Mouse (Mus musculus) MEL (cell line): ENCODE measurements around the gene Mms19. TPM values are rescaled to one million over a fixed set of nuclear protein-coding genes. Genes with fewer than 3 reads are reported as not detected.

Experiments
- DNase-seq: peaks from one replicate; pipeline ENCODE4 v3.0.0; 2011; ENCODE audit warnings: low read depth, low spot score
- H3K27ac ChIP-seq: 2 replicates; pipeline ENCODE4 v1.5.1; 2012; ENCODE audit warnings: low read depth, mild to moderate bottlenecking, control low read depth, low read length, moderate library complexity; ENCODE audit not compliant: control insufficient read depth
- H3K27me3 ChIP-seq, 2 experiments: fragments of 150-350 bp in 1 of 2; sonication (generic) in 1 of 2; 2 replicates each; pipeline ENCODE4 v1.6.1; 2012; ENCODE audit warnings: low read length in 2 of 2, mild to moderate bottlenecking in 2 of 2, improper control_type of control experiment in 1 of 2, moderate library complexity in 1 of 2; ENCODE audit not compliant: insufficient read depth in 2 of 2, control insufficient read depth in 1 of 2
- H3K36me3 ChIP-seq, 2 experiments: 2 replicates each; pipeline ENCODE4 v1.6.1; 2012 to 2014; ENCODE audit warnings: low read length in 2 of 2, improper control_type of control experiment in 1 of 2, inconsistent platforms in 1 of 2, mild to moderate bottlenecking in 1 of 2; ENCODE audit not compliant: insufficient read depth in 2 of 2, control insufficient read depth in 1 of 2
- H3K4me1 ChIP-seq, 2 experiments: fragments of 150-350 bp in 1 of 2; sonication (generic) in 1 of 2; 2 replicates each; pipeline ENCODE4 v1.6.1; 2012; ENCODE audit warnings: low read length in 2 of 2, improper control_type of control experiment in 1 of 2, mild to moderate bottlenecking in 1 of 2; ENCODE audit not compliant: insufficient read depth in 2 of 2, control insufficient read depth in 1 of 2
- H3K4me3 ChIP-seq, 2 experiments: fragments of 150-350 bp in 1 of 2; sonication (generic) in 1 of 2; 2 replicates each; pipeline ENCODE4 v1.5.1; 2012; ENCODE audit warnings: low read depth in 2 of 2, low read length in 2 of 2, mild to moderate bottlenecking in 2 of 2, moderate library complexity in 2 of 2, control low read depth in 1 of 2, improper control_type of control experiment in 1 of 2; ENCODE audit not compliant: control insufficient read depth in 1 of 2, insufficient read depth in 1 of 2
- H3K79me2 ChIP-seq: 2 replicates; pipeline ENCODE4 v1.6.1; 2012; ENCODE audit warnings: mild to moderate bottlenecking, low read length, moderate library complexity; ENCODE audit not compliant: control insufficient read depth, poor library complexity, insufficient read depth
- H3K9ac ChIP-seq: 2 replicates; pipeline ENCODE4 v1.6.1; 2012; ENCODE audit warnings: low read depth, mild to moderate bottlenecking, control low read depth, low read length, moderate library complexity; ENCODE audit not compliant: control insufficient read depth, poor library complexity, severe bottlenecking
- H3K9me3 ChIP-seq: fragments of 150-350 bp; sonication (generic); replicated peaks from 2 replicates; pipeline ENCODE4 v1.6.1; 2012; ENCODE audit warnings: mild to moderate bottlenecking, low read length, improper control_type of control experiment, moderate library complexity; ENCODE audit not compliant: insufficient read depth
- BHLHE40 ChIP-seq: IDR thresholded peaks from 2 replicates; pipeline ENCODE4 v1.6.1; 2012; ENCODE audit warnings: low read depth, mild to moderate bottlenecking, inconsistent platforms, low read length, improper control_type of control experiment, borderline replicate concordance
- CHD1 ChIP-seq: IDR thresholded peaks from 2 replicates; pipeline ENCODE4 v1.6.1; 2012; ENCODE audit warnings: low read depth, mild to moderate bottlenecking, inconsistent platforms, low read length, improper control_type of control experiment
- CHD2 ChIP-seq: IDR thresholded peaks from 2 replicates; pipeline ENCODE4 v1.6.1; 2011; ENCODE audit warnings: low read length, improper control_type of control experiment
- E2F4 ChIP-seq: IDR thresholded peaks from 2 replicates; pipeline ENCODE4 v1.6.1; 2011; ENCODE audit warnings: low read depth, low read length, improper control_type of control experiment, borderline replicate concordance
- EP300 ChIP-seq, 2 experiments: IDR thresholded peaks; 2 replicates each; pipeline ENCODE4 v1.6.1; 2011; ENCODE audit warnings: improper control_type of control experiment in 2 of 2, low read length in 2 of 2, low read depth in 1 of 2, mild to moderate bottlenecking in 1 of 2
- GABPA ChIP-seq: IDR thresholded peaks from 2 replicates; pipeline ENCODE4 v1.6.1; 2012; ENCODE audit warnings: low read depth, mild to moderate bottlenecking, inconsistent platforms, low read length, improper control_type of control experiment, moderate library complexity
- JUND ChIP-seq: IDR thresholded peaks from 2 replicates; pipeline ENCODE4 v1.6.1; 2011; ENCODE audit warnings: low read depth, mild to moderate bottlenecking, improper control_type of control experiment, low read length
- KAT2A ChIP-seq: conservative IDR thresholded peaks from 2 replicates; pipeline ENCODE4 v1.6.1; 2012; ENCODE audit warnings: low read depth, low read length, improper control_type of control experiment, inconsistent platforms
- MAFK ChIP-seq: IDR thresholded peaks from 2 replicates; pipeline ENCODE4 v1.6.1; 2011; ENCODE audit warnings: low read depth, mild to moderate bottlenecking, low read length, improper control_type of control experiment, borderline replicate concordance
- MAX ChIP-seq: IDR thresholded peaks from 2 replicates; pipeline ENCODE4 v1.6.1; 2011; ENCODE audit warnings: low read length, improper control_type of control experiment
- MAZ ChIP-seq: IDR thresholded peaks from 2 replicates; pipeline ENCODE4 v1.6.1; 2012; ENCODE audit warnings: low read depth, mild to moderate bottlenecking, inconsistent platforms, low read length, improper control_type of control experiment
- MEF2A ChIP-seq: IDR thresholded peaks from 2 replicates; pipeline ENCODE4 v1.6.1; 2014; ENCODE audit warnings: low read depth, mild to moderate bottlenecking, inconsistent platforms, low read length, improper control_type of control experiment; ENCODE audit not compliant: poor library complexity, insufficient replicate concordance, severe bottlenecking; ENCODE audit errors: extremely low read depth
- MXI1 ChIP-seq: IDR thresholded peaks from 2 replicates; pipeline ENCODE4 v1.6.1; 2011; ENCODE audit warnings: mild to moderate bottlenecking, low read depth, low read length, improper control_type of control experiment
- NELFE ChIP-seq: IDR thresholded peaks from 2 replicates; pipeline ENCODE4 v1.6.1; 2011; ENCODE audit warnings: low read depth, low read length, improper control_type of control experiment
- POLR2A ChIP-seq, 2 experiments: IDR thresholded peaks; 2 replicates each; pipeline ENCODE4 v1.6.1; 2011 to 2012; ENCODE audit warnings: low read length in 2 of 2, mild to moderate bottlenecking in 2 of 2, control low read depth in 1 of 2, improper control_type of control experiment in 1 of 2, low read depth in 1 of 2, moderate library complexity in 1 of 2; ENCODE audit not compliant: control insufficient read depth in 1 of 2, insufficient read depth in 1 of 2, poor library complexity in 1 of 2
- POLR2AphosphoS2 ChIP-seq: IDR thresholded peaks from 2 replicates; pipeline ENCODE4 v1.6.1; 2011; ENCODE audit warnings: low read length, improper control_type of control experiment
- RAD21 ChIP-seq: IDR thresholded peaks from 2 replicates; pipeline ENCODE4 v1.6.1; 2011; ENCODE audit warnings: mild to moderate bottlenecking, low read depth, low read length, improper control_type of control experiment
- RCOR1 ChIP-seq: IDR thresholded peaks from 2 replicates; pipeline ENCODE4 v1.6.1; 2012; ENCODE audit warnings: low read depth, mild to moderate bottlenecking, inconsistent platforms, low read length, improper control_type of control experiment
- SIN3A ChIP-seq: IDR thresholded peaks from 2 replicates; pipeline ENCODE4 v1.6.1; 2012; ENCODE audit warnings: low read length, improper control_type of control experiment, inconsistent platforms
- SMC3 ChIP-seq: IDR thresholded peaks from 2 replicates; pipeline ENCODE4 v1.6.1; 2011; ENCODE audit warnings: low read depth, low read length, improper control_type of control experiment
- TAL1 ChIP-seq: IDR thresholded peaks from 2 replicates; pipeline ENCODE4 v1.6.1; 2012; ENCODE audit warnings: mild to moderate bottlenecking, inconsistent platforms, low read length, moderate library complexity, mixed read lengths
- ZC3H11A ChIP-seq: IDR thresholded peaks from 2 replicates; pipeline ENCODE4 v1.6.1; 2012; ENCODE audit warnings: low read depth, mild to moderate bottlenecking, inconsistent platforms, low read length, improper control_type of control experiment
- polyA plus RNA-seq, 2 experiments: library from polyadenylated mRNA; stranded (reverse) in 1 of 2; unstranded in 1 of 2; fragments of >175 nt in 1 of 2; fragments of >200 nt in 1 of 2; gene quantifications; 2 replicates each; pipeline versions ENCODE4 v1.2.1 to v1.2.4; 2012; ENCODE audit warnings: low replicate concordance in 2 of 2, low read depth in 1 of 2; ENCODE audit not compliant: insufficient read length in 2 of 2, insufficient read depth in 1 of 2, missing spikeins in 1 of 2
- total RNA-seq: library from RNA; depleted of rRNA; stranded (reverse); fragments of 300-350 nt; gene quantifications from 2 replicates; pipeline ENCODE4 v1.2.3, GENCODE M21; 2012

Gene Mms19
- total and polyA plus RNA-seq, 3 experiments: 25.6 to 88.6 TPM; not detected in 1

DNA sequence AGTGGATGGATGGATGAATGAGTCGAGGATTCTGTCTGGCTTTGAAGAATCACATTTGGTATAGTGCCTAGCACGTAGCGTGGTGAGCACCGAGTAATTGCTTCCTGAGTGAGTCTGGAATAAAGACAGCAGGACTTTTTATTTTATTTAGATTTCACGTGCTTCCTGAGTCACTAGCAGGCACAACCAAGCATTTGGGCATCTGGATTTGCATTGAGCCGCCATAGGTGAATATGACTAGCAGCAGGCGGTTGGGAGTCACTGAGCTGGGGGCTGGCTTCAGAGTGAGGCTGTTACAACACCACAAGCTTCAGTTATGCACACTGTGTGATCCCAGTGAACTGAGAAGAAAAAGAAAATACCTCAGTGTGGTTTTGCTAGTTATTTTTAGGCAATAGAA lies 28.1 kb upstream of the Mms19 start:
- Histone ChIP-seq H3K4me3 (no peak overlapping the region), H3K79me2 (no peaks in the 10 kb centered on the region), H3K9ac (no peak overlapping the region), H3K9me3 (no peaks in the 10 kb centered on the region), H3K4me1 (peaks cover 2 to 13% of the 10 kb centered on the region in 2 experiments), H3K27me3 (no peaks in the 10 kb centered on the region), H3K27ac (no peak overlapping the region), H3K36me3 (peaks cover 0 to 8% of the 10 kb centered on the region in 2 experiments; a peak in 2 of 4 replicates)
- no peak for DNase-seq
- no peak for TF ChIP-seq GABPA
- TF ChIP-seq MEF2A: no peak
- TF ChIP-seq BHLHE40: no peak
- no peak for TF ChIP-seq CHD1
- TF ChIP-seq EP300 (IDR thresholded peaks at IDR 0.05; ENCODE audit: low read depth in 1 of 2, low read length in 2 of 2): no peak
- TF ChIP-seq SIN3A: no peak
- TF ChIP-seq JUND: no peak
- TF ChIP-seq POLR2A (IDR thresholded peaks at IDR 0.05; ENCODE audit: control insufficient read depth in 1 of 2, insufficient read depth in 1 of 2, low read depth in 1 of 2, low read length in 2 of 2, poor library complexity in 1 of 2): no peak
- TF ChIP-seq MAZ: no peak
- no peak for TF ChIP-seq ZC3H11A
- TF ChIP-seq MAFK: no peak
- TF ChIP-seq CHD2: no peak
- TF ChIP-seq KAT2A: no peak
- no peak for TF ChIP-seq RAD21
- no peak for TF ChIP-seq SMC3
- no peak for TF ChIP-seq MXI1

DNA sequence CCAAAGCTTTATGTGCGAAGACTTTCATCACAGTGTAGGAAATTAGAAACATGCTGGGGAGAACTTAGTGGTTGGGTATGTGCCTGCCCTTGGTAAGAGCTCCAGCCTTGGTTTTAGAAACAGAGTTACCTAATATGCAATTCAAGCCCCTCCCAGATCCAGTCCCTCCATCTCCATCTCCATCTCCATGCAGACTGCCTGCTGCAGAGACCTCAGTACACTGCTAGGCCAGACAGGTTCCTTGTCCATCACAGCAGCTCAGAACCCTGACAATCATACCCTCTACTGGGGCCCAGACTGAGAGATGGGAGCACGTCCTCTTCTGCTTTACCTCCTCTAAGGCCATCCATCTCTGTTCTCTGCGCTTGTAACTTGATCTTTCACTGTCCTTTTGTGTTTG lies 27.6 kb upstream of the Mms19 start:
- no peak for DNase-seq
- no peak overlapping the region for H3K9ac ChIP-seq
- H3K27me3 ChIP-seq: no peaks in the 10 kb centered on the region
- no peak overlapping the region for H3K27ac ChIP-seq
- H3K36me3 ChIP-seq: peaks cover 0 to 8% of the 10 kb centered on the region in 2 experiments; a peak in 2 of 4 replicates
- H3K4me1 ChIP-seq: peaks cover 2 to 13% of the 10 kb centered on the region in 2 experiments
- H3K4me3 ChIP-seq: no peak overlapping the region
- TF ChIP-seq E2F4: no peak
- TF ChIP-seq RCOR1: no peak
- TF ChIP-seq MAZ: no peak
- no peak for TF ChIP-seq POLR2AphosphoS2
- no peak for TF ChIP-seq MAX
- TF ChIP-seq MXI1: no peak
- no peak for TF ChIP-seq EP300 (IDR thresholded peaks at IDR 0.05; ENCODE audit: low read depth in 1 of 2, low read length in 2 of 2)
- TF ChIP-seq TAL1: no peak
- no peak for TF ChIP-seq GABPA
- no peak for TF ChIP-seq NELFE
- no peaks in the 10 kb centered on the region for H3K9me3 ChIP-seq
- H3K79me2 ChIP-seq: no peaks in the 10 kb centered on the region
